Mouse (Mus musculus) liver, embryonic 12.5 days (tissue): ENCODE data around the gene Mov10l1. TPM values are rescaled to one million over a fixed set of nuclear protein-coding genes. Genes with fewer than 3 reads are reported as not detected.

Source experiments
- ATAC-seq: fragments of 200-750 bp; cut with Nextera tagmentation; 2 replicates; pipeline ENCODE4 v1.8.0; 2017; ENCODE audit warnings: moderate number of reproducible peaks, mild to moderate bottlenecking, moderate library complexity
- H3K27ac ChIP-seq: fragments of 300-500 bp; sonication (generic); 2 replicates; pipeline ENCODE4 v1.5.1; 2016; ENCODE audit warnings: mild to moderate bottlenecking
- H3K27me3 ChIP-seq: fragments of 300-500 bp; sonication (generic); replicated peaks from 2 replicates; pipeline ENCODE4 v1.6.1; 2016; ENCODE audit warnings: mild to moderate bottlenecking, moderate library complexity
- H3K36me3 ChIP-seq: fragments of 300-500 bp; sonication (generic); 2 replicates; pipeline ENCODE4 v1.6.1; 2016; ENCODE audit warnings: mild to moderate bottlenecking, moderate library complexity
- H3K4me1 ChIP-seq: fragments of 300-500 bp; sonication (generic); 2 replicates; pipeline ENCODE4 v1.6.1; 2016
- H3K4me2 ChIP-seq: fragments of 300-500 bp; sonication (generic); 2 replicates; pipeline ENCODE4 v1.6.1; 2016; ENCODE audit warnings: mild to moderate bottlenecking, moderate library complexity
- H3K4me3 ChIP-seq: fragments of 300-500 bp; sonication (generic); 2 replicates; pipeline ENCODE4 v1.5.1; 2016; ENCODE audit warnings: mild to moderate bottlenecking, moderate library complexity
- H3K9ac ChIP-seq: fragments of 300-500 bp; sonication (generic); 2 replicates; pipeline ENCODE4 v1.6.1; 2016; ENCODE audit warnings: mild to moderate bottlenecking, moderate library complexity
- H3K9me3 ChIP-seq: fragments of 300-500 bp; sonication (generic); replicated peaks from 2 replicates; pipeline ENCODE4 v1.6.1; 2016; ENCODE audit warnings: mild to moderate bottlenecking, moderate library complexity
- WGBS: fragments of 180-500 bp; shearing (Covaris S2); methylation state at CpG from one replicate; pipeline ENCODE4 v1.1.7; 2016; ENCODE audit not compliant: insufficient replicate concordance; 5-methylcytosine and 5-hydroxymethylcytosine counted together
- polyA plus RNA-seq: library from polyadenylated mRNA; unstranded; fragments of >200 nt; fragmentation: Nextera tagmentation; extraction: Ambion mirVana; gene quantifications from 2 replicates; pipeline ENCODE4 v1.2.1, GENCODE M21; 2016

Gene Mov10l1
- polyA plus RNA-seq = not detected in 2 replicates

- no peak for ATAC-seq
- Histone ChIP-seq H3K9ac (no peak within 1 kb of the TSS), H3K36me3 (no peaks in the 10 kb centered on the region), H3K27me3 (no peaks in the 10 kb centered on the region), H3K4me3 (no peak within 1 kb of the TSS), H3K27ac (no peak within 1 kb of the TSS), H3K4me2 (no peak within 1 kb of the TSS), H3K4me1 (no peaks in the 10 kb centered on the region), H3K9me3 (no peaks in the 10 kb centered on the region)
- 81% methylated on average over 31 of the region's 31 CpGs for WGBS
Measured at GRCm38 (mm10) chr15:88982534-88983079, at the start of gene Mov10l1. Mov10l1 (plus strand) TSS chr15:88982909.

GRCm38 (mm10) chr15:88934141-88934540 is 48.6 kb upstream of the Mov10l1 start:
- Histone ChIP-seq H3K4me3 (no peak overlapping the region), H3K27me3 (no peaks in the 10 kb centered on the region), H3K9me3 (no peaks in the 10 kb centered on the region), H3K4me1 (no peaks in the 10 kb centered on the region), H3K9ac (no peak overlapping the region), H3K4me2 (no peak overlapping the region), H3K27ac (no peak overlapping the region), H3K36me3 (no peaks in the 10 kb centered on the region)
- WGBS = 57% methylated on average over 7 of the region's 7 CpGs
- ATAC-seq = no peak

GRCm38 (mm10) chr15:88936619-88937290 is 46.0 kb upstream of the Mov10l1 start:
- H3K36me3 ChIP-seq = no peaks in the 10 kb centered on the region
- WGBS = 28% methylated on average over 6 of the region's 6 CpGs
- no peaks in the 10 kb centered on the region for H3K27me3 ChIP-seq

GRCm38 (mm10) chr15:88937291-88937650 is 45.4 kb upstream of the Mov10l1 start:
- no peak overlapping the region for H3K9ac ChIP-seq
- H3K27ac ChIP-seq = no peak overlapping the region

More at GRCm38 (mm10) chr15:88936619-88937290, 46.0 kb upstream of the Mov10l1 start:
- no peak overlapping the region for H3K4me2 ChIP-seq
- no peak overlapping the region for H3K9ac ChIP-seq
- ATAC-seq = no peak
- no peaks in the 10 kb centered on the region for H3K9me3 ChIP-seq
- no peak overlapping the region for H3K27ac ChIP-seq
- no peaks in the 10 kb centered on the region for H3K4me1 ChIP-seq
- no peak overlapping the region for H3K4me3 ChIP-seq

GRCm38 (mm10) chr15:88942783-88943182 is 39.9 kb upstream of the Mov10l1 start:
- no peak overlapping the region for H3K9ac ChIP-seq
- 61% methylated on average over 5 of the region's 5 CpGs for WGBS
- no peak for ATAC-seq

More at GRCm38 (mm10) chr15:88937291-88937650, 45.4 kb upstream of the Mov10l1 start:
- WGBS = 60% methylated on average over 2 of the region's 2 CpGs
- H3K4me1 ChIP-seq = no peaks in the 10 kb centered on the region
- H3K9me3 ChIP-seq = no peaks in the 10 kb centered on the region
- H3K36me3 ChIP-seq = no peaks in the 10 kb centered on the region
- H3K4me3 ChIP-seq = no peak overlapping the region
- H3K4me2 ChIP-seq = no peak overlapping the region
- ATAC-seq = no peak
- H3K27me3 ChIP-seq = no peaks in the 10 kb centered on the region

GRCm38 (mm10) chr15:88943896-88944551 is 38.7 kb upstream of the Mov10l1 start:
- H3K4me3 ChIP-seq = no peak overlapping the region
- ATAC-seq = no peak
- no peak overlapping the region for H3K4me2 ChIP-seq
- H3K36me3 ChIP-seq = no peaks in the 10 kb centered on the region
- H3K9ac ChIP-seq = no peak overlapping the region
- 0 out of 2 replicates have a peak, but pooled peaks cover 3% of the 10 kb centered on the region for H3K27me3 ChIP-seq
- WGBS = 65% methylated on average over 5 of the region's 5 CpGs
- no peaks in the 10 kb centered on the region for H3K9me3 ChIP-seq
- no peak overlapping the region for H3K27ac ChIP-seq
- no peaks in the 10 kb centered on the region for H3K4me1 ChIP-seq

More at GRCm38 (mm10) chr15:88942783-88943182, 39.9 kb upstream of the Mov10l1 start:
- H3K36me3 ChIP-seq = no peaks in the 10 kb centered on the region
- no peaks in the 10 kb centered on the region for H3K27me3 ChIP-seq
- H3K4me2 ChIP-seq = no peak overlapping the region
- no peaks in the 10 kb centered on the region for H3K9me3 ChIP-seq
- H3K27ac ChIP-seq = no peak overlapping the region
- H3K4me1 ChIP-seq = no peaks in the 10 kb centered on the region
- no peak overlapping the region for H3K4me3 ChIP-seq

GRCm38 (mm10) chr15:88946851-88947250 is 35.9 kb upstream of the Mov10l1 start:
- Histone ChIP-seq H3K27ac (no peak overlapping the region), H3K9me3 (no peaks in the 10 kb centered on the region), H3K36me3 (no peaks in the 10 kb centered on the region), H3K4me3 (no peak overlapping the region), H3K4me2 (no peak overlapping the region), H3K4me1 (no peaks in the 10 kb centered on the region), H3K27me3 (0 out of 2 replicates have a peak, but pooled peaks cover 3% of the 10 kb centered on the region), H3K9ac (no peak overlapping the region)
- ATAC-seq = no peak
- WGBS = 36% methylated on average over 6 of the region's 6 CpGs

GRCm38 (mm10) chr15:88951246-88951645 is 31.5 kb upstream of the Mov10l1 start:
- WGBS = 69% methylated on average over 4 of the region's 4 CpGs
- Histone ChIP-seq H3K4me2 (no peak overlapping the region), H3K4me1 (no peaks in the 10 kb centered on the region), H3K27me3 (peaks cover 42% of the 10 kb centered on the region), H3K9me3 (no peaks in the 10 kb centered on the region), H3K27ac (no peak overlapping the region), H3K36me3 (no peaks in the 10 kb centered on the region), H3K9ac (no peak overlapping the region), H3K4me3 (no peak overlapping the region)
- no peak for ATAC-seq

- Histone ChIP-seq H3K27me3 (peaks cover 48% of the 10 kb centered on the region), H3K9ac (no peak within 1 kb of the TSS), H3K36me3 (no peaks in the 10 kb centered on the region), H3K9me3 (no peaks in the 10 kb centered on the region), H3K4me1 (no peaks in the 10 kb centered on the region), H3K27ac (no peak within 1 kb of the TSS), H3K4me2 (peak within 1 kb of the TSS; percentile 53), H3K4me3 (peak within 1 kb of the TSS; percentile 9)
- 7% methylated on average over 53 of the region's 53 CpGs for WGBS
- ATAC-seq = no peak; the same call in 1 of the 2 replicates
Measured at GRCm38 (mm10) chr15:88954368-88955072, 28.2 kb upstream of the Mov10l1 start, which contains the start of gene Ttll8. Ttll8 (minus strand) TSS chr15:88954418.

GRCm38 (mm10) chr15:88955342-88955741 is 27.4 kb upstream of the Mov10l1 start:
- Histone ChIP-seq H3K36me3 (no peaks in the 10 kb centered on the region), H3K4me3 (no peak overlapping the region), H3K9ac (no peak overlapping the region), H3K9me3 (no peaks in the 10 kb centered on the region), H3K4me1 (no peaks in the 10 kb centered on the region), H3K4me2 (no peak overlapping the region), H3K27me3 (peaks cover 53% of the 10 kb centered on the region), H3K27ac (no peak overlapping the region)
- no peak for ATAC-seq
- 79% methylated on average over 6 of the region's 6 CpGs for WGBS

GRCm38 (mm10) chr15:88957522-88957921 is 25.2 kb upstream of the Mov10l1 start:
- no peak overlapping the region for H3K4me2 ChIP-seq
- no peaks in the 10 kb centered on the region for H3K9me3 ChIP-seq
- no peaks in the 10 kb centered on the region for H3K36me3 ChIP-seq
- H3K27me3 ChIP-seq = peaks cover 50% of the 10 kb centered on the region
- 55% methylated on average over 4 of the region's 4 CpGs for WGBS
- ATAC-seq = no peak
- no peak overlapping the region for H3K9ac ChIP-seq
- H3K27ac ChIP-seq = no peak overlapping the region
- H3K4me3 ChIP-seq = no peak overlapping the region
- H3K4me1 ChIP-seq = no peaks in the 10 kb centered on the region
